ENCODE assay signal across 15 mouse cellular contexts in the genomic region with DNA sequence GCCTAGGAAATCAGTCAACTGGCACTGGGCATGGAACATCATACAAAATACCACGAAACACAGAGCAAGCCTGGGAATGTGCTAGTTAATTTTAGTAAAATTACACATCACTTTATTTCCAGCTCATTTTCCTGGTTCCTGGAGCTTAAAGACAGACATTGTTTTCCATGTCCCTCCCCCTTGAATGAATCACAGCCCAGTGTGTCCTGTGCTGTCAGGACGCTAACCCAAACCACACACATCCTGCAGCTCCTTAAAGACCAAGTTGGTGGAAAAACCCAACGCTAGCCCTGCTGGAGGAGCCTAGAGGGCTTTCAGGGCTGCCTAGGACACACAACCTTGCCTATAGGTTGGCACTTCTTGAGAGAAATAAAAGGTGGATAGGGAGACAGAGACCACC.
DNase-seq lines count a peak whose midpoint lies in the region; ATAC-seq and TF ChIP-seq lines count a peak whose summit lies in the region.
"Had no signal": no experiment of that assay in that cellular context is flagged by ENCODE, and none has a peak within 500 bp of the region (broad histone marks: within the 10 kb centered on the region; RNA-seq: fewer than 3 reads in every experiment).

No protein-coding gene starts in this region.

- no peaks in the 10 kb centered on the region for H3K9me3 ChIP-seq in heart, embryonic 11.5 days (replicated peaks; ENCODE audit: control insufficient read depth, low read length)
- no peaks in the 10 kb centered on the region for H3K9me3 ChIP-seq in kidney, embryonic 15.5 days (replicated peaks)
- no peaks in the 10 kb centered on the region for H3K9me3 ChIP-seq in intestine, postnatal 0 days (ENCODE audit: control insufficient read depth)
- H3K9me3 ChIP-seq: midbrain, embryonic 12.5 days had no signal

- TF ChIP-seq CTCF in intestine, postnatal 0 days (IDR thresholded peaks at IDR 0.05; ENCODE audit: low read depth) = no peak

- H3K4me3 ChIP-seq in heart, embryonic 11.5 days (ENCODE audit: low read depth, low read length) = no peak overlapping the region
- H3K4me3 ChIP-seq in kidney, embryonic 15.5 days (replicated peaks) = no peak overlapping the region
- no peak overlapping the region for H3K4me3 ChIP-seq in brown adipose tissue, adult 24 weeks (ENCODE audit: insufficient read depth, low read depth, low read length)
- no peak overlapping the region for H3K4me3 ChIP-seq in intestine, postnatal 0 days (ENCODE audit: low read depth, low read length)
- H3K4me3 ChIP-seq: midbrain, embryonic 12.5 days had no signal

- no peak overlapping the region for H3K4me2 ChIP-seq in heart, embryonic 11.5 days
- no peak overlapping the region for H3K4me2 ChIP-seq in kidney, embryonic 15.5 days
- H3K4me2 ChIP-seq in intestine, postnatal 0 days (replicated peaks; ENCODE audit: low read depth) = no peak overlapping the region
- H3K4me2 ChIP-seq: liver, embryonic 11.5 days; midbrain, embryonic 12.5 days had no signal

- H3K9ac ChIP-seq in heart, embryonic 11.5 days (ENCODE audit: low read depth, low read length) = no peak overlapping the region
- no peak overlapping the region for H3K9ac ChIP-seq in kidney, embryonic 15.5 days
- no peak overlapping the region for H3K9ac ChIP-seq in intestine, postnatal 0 days (ENCODE audit: low read depth, low read length)
- H3K9ac ChIP-seq: midbrain, embryonic 12.5 days had no signal

- 67% methylated on average over 3 of the region's 3 CpGs for WGBS in heart, embryonic 11.5 days (ENCODE audit: insufficient replicate concordance)
- WGBS in kidney, embryonic 15.5 days = 78% methylated on average over 3 of the region's 3 CpGs
- 69% methylated on average over 3 of the region's 3 CpGs for WGBS in intestine, postnatal 0 days

- ATAC-seq in heart, embryonic 11.5 days (replicated peaks; ENCODE audit: insufficient number of reproducible peaks, low FRiP score, low TSS enrichment) = no peak
- ATAC-seq in kidney, embryonic 15.5 days (replicated peaks; ENCODE audit: low FRiP score) = no peak
- ATAC-seq in intestine, postnatal 0 days = no peak
- ATAC-seq: intestine, embryonic 16.5 days had no signal

- peaks cover 55% of the 10 kb centered on the region for H3K4me1 ChIP-seq in heart, embryonic 11.5 days (ENCODE audit: control insufficient read depth, insufficient read depth, low read length)
- peaks cover 57% of the 10 kb centered on the region for H3K4me1 ChIP-seq in kidney, embryonic 15.5 days
- peaks cover 60% of the 10 kb centered on the region for H3K4me1 ChIP-seq in brown adipose tissue, adult 24 weeks (ENCODE audit: control insufficient read depth, insufficient read depth, insufficient read length, low read length)
- no peaks in the 10 kb centered on the region for H3K4me1 ChIP-seq in intestine, postnatal 0 days (replicated peaks; ENCODE audit: control insufficient read depth, insufficient read depth, low read length)

- H3K27ac ChIP-seq in heart, embryonic 11.5 days (ENCODE audit: low read depth, low read length) = peak overlapping the region; percentile 30; the same call in 1 of the 2 replicates
- peak overlapping the region; percentile 70 for H3K27ac ChIP-seq in kidney, embryonic 15.5 days
- H3K27ac ChIP-seq in brown adipose tissue, adult 24 weeks (replicated peaks; ENCODE audit: low read depth, low read length) = peak overlapping the region; percentile 85
- H3K27ac ChIP-seq in intestine, postnatal 0 days (ENCODE audit: low read depth, low read length) = no peak overlapping the region
- H3K27ac ChIP-seq: midbrain, embryonic 12.5 days had no signal

- H3K27me3 ChIP-seq in heart, embryonic 11.5 days (ENCODE audit: control insufficient read depth, insufficient read depth, low read length) = no peaks in the 10 kb centered on the region
- no peaks in the 10 kb centered on the region for H3K27me3 ChIP-seq in kidney, embryonic 15.5 days
- no peaks in the 10 kb centered on the region for H3K27me3 ChIP-seq in intestine, postnatal 0 days (replicated peaks; ENCODE audit: control insufficient read depth, insufficient read depth, low read length)
- H3K27me3 ChIP-seq: midbrain, embryonic 12.5 days had no signal

- no peak for DNase-seq in heart, adult 18-20 months
- DNase-seq in kidney, postnatal 25 days = no peak
- peak; percentile 91 for DNase-seq in 3T3-L1 (ENCODE audit: low read depth, low spot score)
- no peak for DNase-seq in right cerebral cortex, postnatal 14 days
- DNase-seq: adrenal gland, adult 8-10 months; heart, postnatal 10 days; layer of hippocampus, postnatal 36 days; thymus, postnatal 4 days had no signal

- peaks cover 5% of the 10 kb centered on the region; the same call in 1 of the 2 replicates for H3K36me3 ChIP-seq in heart, embryonic 11.5 days (ENCODE audit: control insufficient read depth, insufficient read depth, low read length)
- H3K36me3 ChIP-seq in kidney, embryonic 15.5 days = peaks cover 45% of the 10 kb centered on the region
- peaks cover 36% of the 10 kb centered on the region for H3K36me3 ChIP-seq in intestine, postnatal 0 days (ENCODE audit: control insufficient read depth, insufficient read depth)
